In the genomic region with DNA sequence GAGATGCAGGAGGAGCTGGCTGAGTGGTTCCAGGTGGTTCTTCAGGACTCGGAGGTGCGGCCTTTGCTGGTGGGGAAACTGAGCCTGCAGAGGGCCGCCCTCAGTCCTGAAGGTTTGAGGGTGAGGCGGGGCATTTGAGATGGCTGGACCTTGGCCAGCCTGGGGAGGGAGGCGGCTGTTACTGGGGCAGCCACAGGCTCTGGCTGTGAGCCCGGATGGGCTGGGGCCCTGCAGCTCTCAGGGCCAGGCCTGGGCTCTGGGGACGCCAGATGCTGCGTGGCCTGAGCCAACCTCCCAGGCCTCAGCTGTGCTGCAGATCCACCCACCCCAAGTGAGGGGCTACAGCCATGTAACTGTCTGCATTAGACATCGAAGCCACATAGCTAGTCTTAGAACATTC, we compare ENCODE assay signal across 8 mouse cellular contexts. TPM values are rescaled to one million over a fixed set of nuclear protein-coding genes. Genes with fewer than 3 reads are reported as not detected.
A peak's percentile ranks its signal among the peaks of the same experiment; 100 is the strongest.
DNase-seq lines count a peak whose midpoint lies in the region; ATAC-seq lines count a peak whose summit lies in the region.

No protein-coding gene starts in this region.

- peak overlapping the region; percentile 68 for H3K27ac ChIP-seq in hindbrain, embryonic 16.5 days (ENCODE audit: low read depth, low read length)
- H3K27ac ChIP-seq in liver, embryonic 11.5 days (ENCODE audit: low read depth, low read length), result no peak overlapping the region
- peak overlapping the region; percentile 67 for H3K27ac ChIP-seq in neural tube, embryonic 15.5 days (replicated peaks)

- peak overlapping the region; percentile 27; the same call in 1 of the 2 replicates for H3K4me2 ChIP-seq in hindbrain, embryonic 16.5 days (ENCODE audit: low read length)
- H3K4me2 ChIP-seq in liver, embryonic 11.5 days, result no peak overlapping the region
- peak overlapping the region; percentile 31 for H3K4me2 ChIP-seq in neural tube, embryonic 15.5 days

- H3K9ac ChIP-seq in hindbrain, embryonic 16.5 days (ENCODE audit: low read depth, low read length), result peak overlapping the region; percentile 38; the same call in 1 of the 2 replicates
- 0 out of 2 replicates have a peak overlapping the region, but pooled peaks have one; percentile 8 for H3K9ac ChIP-seq in liver, embryonic 11.5 days (ENCODE audit: low read depth, low read length)
- H3K9ac ChIP-seq in neural tube, embryonic 15.5 days (replicated peaks), result peak overlapping the region; percentile 97; the same call in 1 of the 2 replicates

- intact Hi-C loops in gastrocnemius, postnatal 14 days (cut with DNase I; ENCODE audit: low total_unique reads), result loop anchor here (5.0 kb wide), 1 partner anchor 33 kb away; a partner anchor contains a TSS

- no peaks in the 10 kb centered on the region for H3K9me3 ChIP-seq in hindbrain, embryonic 16.5 days (ENCODE audit: control insufficient read depth, low read length)
- no peaks in the 10 kb centered on the region for H3K9me3 ChIP-seq in liver, embryonic 11.5 days (ENCODE audit: control insufficient read depth, low read length)
- no peaks in the 10 kb centered on the region for H3K9me3 ChIP-seq in neural tube, embryonic 15.5 days (replicated peaks)

- H3K4me3 ChIP-seq in hindbrain, embryonic 16.5 days (ENCODE audit: low read length), result no peak overlapping the region
- no peak overlapping the region for H3K4me3 ChIP-seq in liver, embryonic 11.5 days (ENCODE audit: low read depth, low read length)
- no peak overlapping the region for H3K4me3 ChIP-seq in neural tube, embryonic 15.5 days (replicated peaks)

- peaks cover 34% of the 10 kb centered on the region for H3K36me3 ChIP-seq in hindbrain, embryonic 16.5 days (ENCODE audit: control insufficient read depth, insufficient read depth, low read length)
- H3K36me3 ChIP-seq in liver, embryonic 11.5 days (ENCODE audit: control insufficient read depth, insufficient read depth, low read length), result peaks cover 32% of the 10 kb centered on the region
- H3K36me3 ChIP-seq in neural tube, embryonic 15.5 days, result peaks cover 58% of the 10 kb centered on the region

- WGBS in hindbrain, embryonic 16.5 days, result 37% methylated on average over 9 of the region's 9 CpGs
- WGBS in liver, embryonic 11.5 days, result 83% methylated on average over 9 of the region's 9 CpGs
- WGBS in neural tube, embryonic 15.5 days, result 46% methylated on average over 9 of the region's 9 CpGs

- ATAC-seq in cerebellum, adult (ENCODE audit: insufficient number of reproducible peaks, low FRiP score, low TSS enrichment), result no peak
- ATAC-seq in hindbrain, embryonic 16.5 days, result no peak; the same call in 1 of the 2 replicates
- no peak for ATAC-seq in liver, embryonic 11.5 days (replicated peaks; ENCODE audit: low FRiP score)
- no peak for ATAC-seq in neural tube, embryonic 15.5 days (ENCODE audit: low FRiP score)

- no peaks in the 10 kb centered on the region for H3K27me3 ChIP-seq in hindbrain, embryonic 16.5 days (replicated peaks; ENCODE audit: control insufficient read depth, insufficient read depth, low read length)
- no peaks in the 10 kb centered on the region for H3K27me3 ChIP-seq in liver, embryonic 11.5 days (replicated peaks; ENCODE audit: control insufficient read depth, insufficient read depth, low read length)
- H3K27me3 ChIP-seq in neural tube, embryonic 15.5 days (replicated peaks), result no peaks in the 10 kb centered on the region

- H3K4me1 ChIP-seq in hindbrain, embryonic 16.5 days (ENCODE audit: control insufficient read depth, insufficient read depth, low read depth, low read length), result peaks cover 45% of the 10 kb centered on the region
- peaks cover 35% of the 10 kb centered on the region for H3K4me1 ChIP-seq in liver, embryonic 11.5 days (replicated peaks; ENCODE audit: control insufficient read depth, insufficient read depth, low read length)
- peaks cover 65% of the 10 kb centered on the region for H3K4me1 ChIP-seq in neural tube, embryonic 15.5 days

- DNase-seq in cerebellum, adult 11 months, result peak; percentile 80
- peak; percentile 76 for DNase-seq in cerebellum, adult 8-10 months
- DNase-seq in gastrocnemius, postnatal 14 days, result peak; percentile 95
- no peak for DNase-seq in liver, embryonic 11.5 days (ENCODE audit: low spot score)
- DNase-seq in natural killer cell, adult 2 months (ENCODE audit: low spot score in 2 of 2), result no peak

RNA-seq across cellular contexts. Expression of a gene that starts 2.7 kb away (rescaled TPM):
- 10 to 100 TPM; 23.0 to 27.9 TPM for total RNA-seq in gastrocnemius, postnatal 14 days (2021)
- 115 and 118 TPM in 2 replicates for polyA plus RNA-seq in hindbrain, embryonic 16.5 days (2015; fragmentation: Nextera tagmentation; extraction: Ambion mirVana)
- polyA plus RNA-seq in liver, embryonic 11.5 days (2014; fragmentation: Nextera tagmentation; extraction: Ambion mirVana), result 41.5 and 44.6 TPM in 2 replicates
- polyA plus RNA-seq in neural tube, embryonic 15.5 days (2015; fragmentation: Nextera tagmentation; extraction: Ambion mirVana), result 97.5 and 102 TPM in 2 replicates

RNA-seq across cellular contexts. Expression of a gene that starts 13.1 kb away (rescaled TPM):
- total RNA-seq in gastrocnemius, postnatal 14 days (2021), result 10 to 100 TPM; 28.3 to 31.9 TPM
- polyA plus RNA-seq in hindbrain, embryonic 16.5 days (2015; fragmentation: Nextera tagmentation; extraction: Ambion mirVana), result 48.6 and 49.9 TPM in 2 replicates
- 67.7 and 76.4 TPM in 2 replicates for polyA plus RNA-seq in liver, embryonic 11.5 days (2014; fragmentation: Nextera tagmentation; extraction: Ambion mirVana)
- polyA plus RNA-seq in neural tube, embryonic 15.5 days (2015; fragmentation: Nextera tagmentation; extraction: Ambion mirVana), result 40.5 and 43.5 TPM in 2 replicates

RNA-seq across cellular contexts. Expression of a gene that starts 19.4 kb away (rescaled TPM):
- total RNA-seq in gastrocnemius, postnatal 14 days (2021), result 10 to 100 TPM; 44.3 to 45.1 TPM
- polyA plus RNA-seq in hindbrain, embryonic 16.5 days (2015; fragmentation: Nextera tagmentation; extraction: Ambion mirVana), result 622 and 635 TPM in 2 replicates
- 6.3 and 6.9 TPM in 2 replicates for polyA plus RNA-seq in liver, embryonic 11.5 days (2014; fragmentation: Nextera tagmentation; extraction: Ambion mirVana)
- 536 and 627 TPM in 2 replicates for polyA plus RNA-seq in neural tube, embryonic 15.5 days (2015; fragmentation: Nextera tagmentation; extraction: Ambion mirVana)

RNA-seq across cellular contexts. Expression of a gene that starts 31.0 kb away (rescaled TPM):
- 1 to 10 TPM; 5.2 to 7.0 TPM for total RNA-seq in gastrocnemius, postnatal 14 days (2021)
- 21.9 and 23.9 TPM in 2 replicates for polyA plus RNA-seq in hindbrain, embryonic 16.5 days (2015; fragmentation: Nextera tagmentation; extraction: Ambion mirVana)
- 18.2 and 19.3 TPM in 2 replicates for polyA plus RNA-seq in liver, embryonic 11.5 days (2014; fragmentation: Nextera tagmentation; extraction: Ambion mirVana)
- 18.9 and 21.0 TPM in 2 replicates for polyA plus RNA-seq in neural tube, embryonic 15.5 days (2015; fragmentation: Nextera tagmentation; extraction: Ambion mirVana)

RNA-seq across cellular contexts. Expression of a gene that starts 34.4 kb away (rescaled TPM):
- under 1 TPM in 1 of 2 experiments, not detected in 1; 0.09 TPM for total RNA-seq in gastrocnemius, postnatal 14 days (2021)
- 0.11 and 0.14 TPM in 2 replicates for polyA plus RNA-seq in hindbrain, embryonic 16.5 days (2015; fragmentation: Nextera tagmentation; extraction: Ambion mirVana)
- 0.10 and 0.25 TPM in 2 replicates for polyA plus RNA-seq in liver, embryonic 11.5 days (2014; fragmentation: Nextera tagmentation; extraction: Ambion mirVana)
- polyA plus RNA-seq in neural tube, embryonic 15.5 days (2015; fragmentation: Nextera tagmentation; extraction: Ambion mirVana), result 0.14 and 1.4 TPM in 2 replicates

Comparison
In these comparisons a context has a peak if more than half of its experiments do, and no peak if none do; other contexts are left out.
1. DNase-seq: peak in cerebellum, adult 11 months (single experiment), cerebellum, adult 8-10 months (single experiment) and gastrocnemius, postnatal 14 days (single experiment); none in liver, embryonic 11.5 days (single experiment) and natural killer cell, adult 2 months (0 of 2).
2. H3K9ac ChIP-seq: peak in every context shown above with its lines; median percentile 97 in neural tube, embryonic 15.5 days; 38 in hindbrain, embryonic 16.5 days; 8 in liver, embryonic 11.5 days.
3. RNA of a gene that starts 19.4 kb away (polyA plus RNA-seq): 622 to 635 TPM in hindbrain, embryonic 16.5 days and 536 to 627 TPM in neural tube, embryonic 15.5 days; 6.3 to 6.9 TPM in liver, embryonic 11.5 days; every median in the first group is over 10 times any median in the second.